Mouse (Mus musculus) limb, embryonic 11.5 days (tissue): Measurements from ENCODE around the gene Fam189b. TPM values are rescaled to one million over a fixed set of nuclear protein-coding genes. Genes with fewer than 3 reads are reported as not detected.
"Not testable (repeated sequence)": the region's sequence is repeated elsewhere in the genome, so short reads cannot be mapped to it uniquely, and the experiment has no call there.

ENCODE experiments used
- ATAC-seq: fragments of 200-750 bp; cut with Nextera tagmentation; 2 replicates; pipeline ENCODE4 v1.8.0; 2017; ENCODE audit warnings: low read depth; ENCODE audit not compliant: insufficient number of reproducible peaks, low FRiP score, low TSS enrichment
- DNase-seq: peaks from one replicate; pipeline ENCODE4 v3.0.0-alpha.2; 2015; ENCODE audit warnings: low spot score
- H3K27ac ChIP-seq: fragments of 300-500 bp; sonication (generic); replicated peaks from 2 replicates; pipeline ENCODE4 v1.5.1; 2014; ENCODE audit warnings: low read depth, mild to moderate bottlenecking, low read length
- H3K27me3 ChIP-seq: fragments of 300-500 bp; sonication (generic); 2 replicates; pipeline ENCODE4 v1.6.1; 2014; ENCODE audit warnings: mild to moderate bottlenecking, low read length, mixed read lengths; ENCODE audit not compliant: control insufficient read depth, insufficient read depth
- H3K36me3 ChIP-seq: fragments of 300-500 bp; sonication (generic); 2 replicates; pipeline ENCODE4 v1.6.1; 2014; ENCODE audit warnings: mild to moderate bottlenecking, low read length, moderate library complexity, mixed read lengths; ENCODE audit not compliant: control insufficient read depth, insufficient read depth
- H3K4me1 ChIP-seq: fragments of 300-500 bp; sonication (generic); 2 replicates; pipeline ENCODE4 v1.6.1; 2014; ENCODE audit warnings: low read length, mixed read lengths; ENCODE audit not compliant: control insufficient read depth, insufficient read depth
- H3K4me2 ChIP-seq: fragments of 300-500 bp; sonication (generic); 2 replicates; pipeline ENCODE4 v1.6.1; 2014; ENCODE audit warnings: low read depth, mild to moderate bottlenecking, moderate library complexity; ENCODE audit not compliant: severe bottlenecking
- H3K4me3 ChIP-seq: fragments of 300-500 bp; sonication (generic); 2 replicates; pipeline ENCODE4 v1.5.1; 2014; ENCODE audit warnings: low read depth, low read length
- H3K9ac ChIP-seq: fragments of 300-500 bp; sonication (generic); 2 replicates; pipeline ENCODE4 v1.6.1; 2014; ENCODE audit warnings: mild to moderate bottlenecking, low read length
- H3K9me3 ChIP-seq: fragments of 300-500 bp; sonication (generic); 2 replicates; pipeline ENCODE4 v1.6.1; 2016; ENCODE audit warnings: low read length; ENCODE audit not compliant: control insufficient read depth
- WGBS: fragments of 180-500 bp; shearing (Covaris S2); extraction: QIAGEN DNeasy Blood & Tissue Kit; methylation state at CpG from one replicate; pipeline ENCODE4 v1.1.7; 2014; 5-methylcytosine and 5-hydroxymethylcytosine counted together
- polyA plus RNA-seq: library from polyadenylated mRNA; unstranded; fragments of >200 nt; fragmentation: Nextera tagmentation; extraction: Ambion mirVana; gene quantifications from 2 replicates; pipeline ENCODE4 v1.2.1, GENCODE M21; 2014

Gene Fam189b
- polyA plus RNA-seq, 1 experiment from 2014 or later, result 24.0 TPM

GRCm38 (mm10) chr3:89210731-89211130 is 27.8 kb downstream of the Fam189b start:
- WGBS, result 83% methylated on average over 7 of the region's 7 CpGs
- Histone ChIP-seq H3K4me2 (no peak overlapping the region), H3K27me3 (no peaks in the 10 kb centered on the region), H3K27ac (no peak overlapping the region), H3K9ac (no peak overlapping the region), H3K36me3 (peaks cover 33% of the 10 kb centered on the region), H3K4me3 (no peak overlapping the region), H3K9me3 (no peaks in the 10 kb centered on the region), H3K4me1 (peaks cover 7% of the 10 kb centered on the region)
- DNase-seq (no peak), ATAC-seq (no peak)

- peaks cover 12% of the 10 kb centered on the region for H3K36me3 ChIP-seq
- H3K27me3 ChIP-seq, result no peaks in the 10 kb centered on the region
- WGBS, result under 1% methylated on average over 69 of the region's 69 CpGs
- peak; percentile 91 for ATAC-seq
- peak overlapping the region; percentile 98 for H3K27ac ChIP-seq
- H3K9me3 ChIP-seq, result no peaks in the 10 kb centered on the region
- peak overlapping the region; percentile 76 for H3K9ac ChIP-seq
- peak; percentile 96 for DNase-seq
- peak overlapping the region; percentile 75 for H3K4me2 ChIP-seq
- peak overlapping the region; percentile 73 for H3K4me3 ChIP-seq
- H3K4me1 ChIP-seq, result peaks cover 7% of the 10 kb centered on the region
Observed at GRCm38 (mm10) chr3:89213803-89214530, 31.0 kb downstream of the Fam189b start.

GRCm38 (mm10) chr3:89214681-89215411 is 31.9 kb downstream of the Fam189b start, which contains the start of gene Thbs3:
Gene Thbs3, plus strand, starts transcription at chr3:89215180.
- Histone ChIP-seq H3K4me1 (peaks cover 7% of the 10 kb centered on the region), H3K9me3 (no peaks in the 10 kb centered on the region), H3K27me3 (no peaks in the 10 kb centered on the region), H3K27ac (peak within 1 kb of the TSS; percentile 98), H3K4me2 (peak within 1 kb of the TSS; percentile 75), H3K36me3 (peaks cover 3% of the 10 kb centered on the region; the same call in 1 of the 2 replicates), H3K9ac (peak within 1 kb of the TSS; percentile 74), H3K4me3 (peak within 1 kb of the TSS; percentile 73)
- under 1% methylated on average over 17 of the region's 19 CpGs for WGBS
- ATAC-seq, result no peak
- DNase-seq, result peak; percentile 64

GRCm38 (mm10) chr3:89215853-89216252 is 32.9 kb downstream of the Fam189b start:
- H3K27ac ChIP-seq, result no peak overlapping the region

GRCm38 (mm10) chr3:89216407-89216806 is 33.5 kb downstream of the Fam189b start:
- not testable (repeated sequence) for ATAC-seq, H3K4me2 ChIP-seq, DNase-seq, H3K9me3 ChIP-seq, H3K9ac ChIP-seq, H3K36me3 ChIP-seq, H3K27me3 ChIP-seq, H3K4me3 ChIP-seq, H3K4me1 ChIP-seq, H3K27ac ChIP-seq
- 74% methylated on average over 7 of the region's 7 CpGs for WGBS

More at GRCm38 (mm10) chr3:89215853-89216252, 32.9 kb downstream of the Fam189b start:
- no peaks in the 10 kb centered on the region for H3K27me3 ChIP-seq
- H3K4me3 ChIP-seq, result peak overlapping the region; percentile 73
- 0% methylated on average over 6 of the region's 6 CpGs for WGBS
- peak overlapping the region; percentile 75 for H3K4me2 ChIP-seq
- H3K36me3 ChIP-seq, result no peaks in the 10 kb centered on the region; the same call in 1 of the 2 replicates
- peaks cover 7% of the 10 kb centered on the region for H3K4me1 ChIP-seq
- no peaks in the 10 kb centered on the region for H3K9me3 ChIP-seq
- ATAC-seq (0 out of 2 replicates have a peak, but pooled peaks have one; percentile 28), DNase-seq (peak; percentile 93)
- H3K9ac ChIP-seq, result peak overlapping the region; percentile 69

GRCm38 (mm10) chr3:89218271-89218670 is 35.3 kb downstream of the Fam189b start:
- no peaks in the 10 kb centered on the region for H3K36me3 ChIP-seq
- no peaks in the 10 kb centered on the region for H3K9me3 ChIP-seq
- ATAC-seq, result no peak
- no peaks in the 10 kb centered on the region for H3K27me3 ChIP-seq
- WGBS, result 86% methylated on average over 1 of the region's 1 CpGs
- no peak for DNase-seq
- H3K4me3 ChIP-seq, result no peak overlapping the region
- no peak overlapping the region for H3K9ac ChIP-seq
- peaks cover 7% of the 10 kb centered on the region for H3K4me1 ChIP-seq
- no peak overlapping the region for H3K4me2 ChIP-seq
- no peak overlapping the region for H3K27ac ChIP-seq

GRCm38 (mm10) chr3:89219546-89219945 is 36.6 kb downstream of the Fam189b start:
- WGBS, result 37% methylated on average over 8 of the region's 8 CpGs
- ATAC-seq (no peak), DNase-seq (no peak)
- Histone ChIP-seq H3K27me3 (no peaks in the 10 kb centered on the region), H3K36me3 (no peaks in the 10 kb centered on the region; the same call in 1 of the 2 replicates), H3K9me3 (no peaks in the 10 kb centered on the region), H3K4me3 (no peak overlapping the region), H3K4me2 (no peak overlapping the region), H3K4me1 (peaks cover 7% of the 10 kb centered on the region), H3K27ac (no peak overlapping the region), H3K9ac (0 out of 2 replicates have a peak overlapping the region, but pooled peaks have one; percentile 22)

DNA sequence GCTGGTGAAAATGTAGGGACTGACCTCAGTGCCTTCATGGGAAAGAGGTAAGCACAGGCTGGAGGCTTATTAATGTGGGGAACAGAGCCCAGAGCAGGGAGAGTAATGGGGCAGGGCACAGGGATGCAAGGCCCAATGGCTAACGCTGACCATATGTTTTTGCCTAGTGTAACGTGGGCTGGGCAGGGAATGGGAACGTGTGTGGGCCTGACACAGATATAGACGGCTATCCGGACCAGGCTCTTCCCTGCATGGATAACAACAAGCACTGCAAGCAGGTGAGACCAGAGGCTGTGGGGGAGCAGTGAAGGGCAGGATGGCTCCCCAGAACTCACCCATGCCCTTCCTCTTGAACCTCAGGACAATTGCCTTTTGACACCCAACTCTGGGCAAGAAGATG is 38.2 kb downstream of the Fam189b start:
- H3K27me3 ChIP-seq, result no peaks in the 10 kb centered on the region
- no peak overlapping the region for H3K4me2 ChIP-seq
- WGBS, result 45% methylated on average over 5 of the region's 5 CpGs
- ATAC-seq, result no peak
- DNase-seq, result no peak
- H3K9ac ChIP-seq, result 0 out of 2 replicates have a peak overlapping the region, but pooled peaks have one; percentile 2
- H3K4me3 ChIP-seq, result no peak overlapping the region
- peaks cover 10% of the 10 kb centered on the region for H3K4me1 ChIP-seq
- no peaks in the 10 kb centered on the region for H3K9me3 ChIP-seq
- H3K27ac ChIP-seq, result no peak overlapping the region
- H3K36me3 ChIP-seq, result no peaks in the 10 kb centered on the region; the same call in 1 of the 2 replicates
